Mouse (Mus musculus) spleen, adult 2 months (tissue): ENCODE measurements around the gene Mtap.
A peak's percentile ranks its signal among the peaks of the same experiment; 100 is the strongest.

ENCODE experiments used
- CTCF ChIP-seq: fragments of 200-500 bp; IDR thresholded peaks from 2 replicates; pipeline ENCODE4 v1.5.1; 2011; ENCODE audit warnings: mild to moderate bottlenecking, inconsistent platforms; ENCODE audit not compliant: insufficient read depth, insufficient read length, insufficient replicate concordance; ENCODE audit errors: extremely low read depth
- POLR2A ChIP-seq: fragments of 200-500 bp; IDR thresholded peaks from 2 replicates; pipeline ENCODE4 v1.6.1; 2011; ENCODE audit warnings: low read depth, low read length, inconsistent platforms

DNA sequence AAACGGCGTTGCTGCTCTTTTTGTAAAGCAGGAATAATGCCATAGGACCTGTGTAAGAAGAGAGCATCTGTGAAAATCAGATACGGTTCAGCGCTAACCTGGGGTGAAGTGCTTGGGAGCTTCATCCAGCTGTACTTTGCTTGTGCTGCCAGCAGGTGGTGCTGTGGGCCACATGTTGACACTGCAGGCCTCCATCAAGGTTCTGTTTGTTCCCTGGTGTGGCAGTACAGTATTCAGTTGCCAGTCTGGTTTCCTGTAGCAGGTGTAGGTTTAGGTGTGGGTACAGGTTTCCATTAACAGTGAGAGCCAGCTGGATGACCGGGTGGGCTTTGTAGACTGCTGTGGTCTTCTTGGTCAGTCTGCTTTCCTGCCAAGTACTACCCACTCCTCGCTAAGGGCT is 8.5 kb downstream of the Mtap start:
- TF ChIP-seq POLR2A (no peak), CTCF (peak; percentile 88)
